ENCODE assay signal across 8 mouse cellular contexts in the genomic region with DNA sequence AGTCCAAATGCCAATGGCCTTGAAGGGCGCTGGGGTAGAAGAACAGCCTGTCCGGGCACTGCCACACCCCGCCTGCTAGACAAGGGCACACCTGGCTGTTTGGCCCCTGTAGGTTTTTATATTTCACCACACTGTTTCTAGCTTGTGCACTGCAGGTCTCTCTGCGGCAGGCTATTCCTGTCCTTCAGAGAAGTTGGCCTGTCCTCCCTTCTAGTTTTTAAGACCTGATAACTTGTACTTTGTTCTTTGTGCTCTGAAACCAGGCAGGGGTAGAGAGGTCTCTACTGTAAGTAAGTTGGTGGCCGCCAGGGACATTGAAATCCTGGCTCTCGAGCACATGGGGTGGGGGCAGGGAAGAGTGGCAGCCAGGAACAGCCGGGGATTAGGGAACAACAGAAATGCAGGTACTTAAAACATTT. TPM values are rescaled to one million over a fixed set of nuclear protein-coding genes. Genes with fewer than 3 reads are reported as not detected.
DNase-seq lines count a peak whose midpoint lies in the region; ATAC-seq and TF ChIP-seq lines count a peak whose summit lies in the region.

No protein-coding gene starts in this region.

- 16% methylated on average over 7 of the region's 7 CpGs for WGBS in forebrain, embryonic 13.5 days
- WGBS in stomach, postnatal 0 days: 33% methylated on average over 7 of the region's 7 CpGs

- ATAC-seq in forebrain, embryonic 13.5 days: peak; percentile 87
- peak; percentile 81 for ATAC-seq in stomach, postnatal 0 days (ENCODE audit: low FRiP score, low TSS enrichment)

- peak overlapping the region; percentile 21 to 53 for H3K4me3 ChIP-seq in ES-E14 (ENCODE audit: insufficient read depth in 1 of 2, low read depth in 1 of 2, low read length in 2 of 2, poor library complexity in 1 of 2, severe bottlenecking in 1 of 2)
- peak overlapping the region; percentile 32 for H3K4me3 ChIP-seq in forebrain, embryonic 13.5 days
- no peak overlapping the region for H3K4me3 ChIP-seq in stomach, postnatal 0 days (ENCODE audit: low read depth, low read length)

- DNase-seq in 416B (ENCODE audit: low read depth) (peak; percentile 92), ES-E14 (ENCODE audit: low read depth, low spot score) (no peak)
- DNase-seq in kidney, adult 18-20 months: peak; percentile 44
- peak; percentile 49 for DNase-seq in lung, postnatal 14 days
- DNase-seq in stomach, postnatal 0 days (ENCODE audit: low spot score): peak; percentile 69
- no peak for DNase-seq in right cerebral cortex, adult 18-20 months
- DNase-seq in frontal cortex, postnatal 10 days (ENCODE audit: low spot score in 2 of 2): no peak

- in situ Hi-C loops in ES-E14 (cut with MboI; ENCODE audit: low sequenced_read_pairs in 2 of 2, unreplicated experiment in 2 of 2): no loop called here

- peak overlapping the region; percentile 61 for H3K4me2 ChIP-seq in forebrain, embryonic 13.5 days
- H3K4me2 ChIP-seq in stomach, postnatal 0 days (replicated peaks; ENCODE audit: low read depth): peak overlapping the region; percentile 35; the same call in 1 of the 2 replicates

- peak overlapping the region; percentile 72 for H3K9ac ChIP-seq in ES-E14 (ENCODE audit: insufficient read depth, low read depth, low read length, poor library complexity, severe bottlenecking)
- peak overlapping the region; percentile 58 for H3K9ac ChIP-seq in forebrain, embryonic 13.5 days
- no peak overlapping the region for H3K9ac ChIP-seq in stomach, postnatal 0 days (ENCODE audit: low read length)

- TF ChIP-seq EP300 in stomach, postnatal 0 days (optimal IDR thresholded peaks at IDR 0.05): no peak

- peak; percentile 42 for TF ChIP-seq CTCF in stomach, postnatal 0 days (IDR thresholded peaks at IDR 0.05; ENCODE audit: low read depth)

- H3K36me3 ChIP-seq in ES-E14 (ENCODE audit: control insufficient read depth, insufficient read depth, low read length, poor library complexity, severe bottlenecking): no peaks in the 10 kb centered on the region
- no peaks in the 10 kb centered on the region for H3K36me3 ChIP-seq in forebrain, embryonic 13.5 days (ENCODE audit: poor library complexity, severe bottlenecking)
- H3K36me3 ChIP-seq in stomach, postnatal 0 days (ENCODE audit: control insufficient read depth, insufficient read depth, low read length): no peaks in the 10 kb centered on the region

- peaks cover 17 to 33% of the 10 kb centered on the region in 2 experiments for H3K4me1 ChIP-seq in ES-E14 (ENCODE audit: control insufficient read depth in 2 of 2, insufficient read depth in 2 of 2, low read length in 2 of 2, poor library complexity in 1 of 2)
- peaks cover 20% of the 10 kb centered on the region for H3K4me1 ChIP-seq in forebrain, embryonic 13.5 days
- H3K4me1 ChIP-seq in stomach, postnatal 0 days (replicated peaks; ENCODE audit: control insufficient read depth, insufficient read depth): no peaks in the 10 kb centered on the region

- H3K27ac ChIP-seq in ES-E14 (ENCODE audit: insufficient read depth, low read depth, low read length, poor library complexity, severe bottlenecking): peak overlapping the region; percentile 93; the same call in 1 of the 2 replicates
- peak overlapping the region; percentile 86 for H3K27ac ChIP-seq in forebrain, embryonic 13.5 days
- peak overlapping the region; percentile 63 for H3K27ac ChIP-seq in stomach, postnatal 0 days (replicated peaks)

- H3K9me3 ChIP-seq in ES-E14 (ENCODE audit: control insufficient read depth, insufficient read depth, low read depth, low read length): no peaks in the 10 kb centered on the region
- no peaks in the 10 kb centered on the region for H3K9me3 ChIP-seq in forebrain, embryonic 13.5 days (replicated peaks)
- no peaks in the 10 kb centered on the region for H3K9me3 ChIP-seq in stomach, postnatal 0 days (ENCODE audit: control insufficient read depth, low read length)

- no peaks in the 10 kb centered on the region for H3K27me3 ChIP-seq in forebrain, embryonic 13.5 days
- no peaks in the 10 kb centered on the region for H3K27me3 ChIP-seq in stomach, postnatal 0 days (ENCODE audit: control insufficient read depth, insufficient read depth, low read length)

TF ChIP-seq in ES-E14, 5 proteins besides CTCF, POLR2A, EP300 and RAD21:
- no peak for TF ChIP-seq MAFK (IDR thresholded peaks at IDR 0.05; ENCODE audit: insufficient read depth, low read depth, low read length)
- TF ChIP-seq CHD2 (IDR thresholded peaks at IDR 0.05; ENCODE audit: low read depth, low read length): no peak
- TF ChIP-seq ZNF384 (IDR thresholded peaks at IDR 0.05; ENCODE audit: low read depth, low read length): no peak
- TF ChIP-seq ZC3H11A (IDR thresholded peaks at IDR 0.05; ENCODE audit: borderline replicate concordance, low read depth, low read length): no peak
- TF ChIP-seq HCFC1 (IDR thresholded peaks at IDR 0.05; ENCODE audit: borderline replicate concordance, insufficient read depth, low read length): no peak

RNA-seq across cellular contexts. Expression of gene Zfp217, which starts 44.8 kb away (rescaled TPM):
- 23.2 and 28.4 TPM in 2 replicates for total RNA-seq in ES-E14 (2012; rRNA removed)
- 2.5 and 2.6 TPM in 2 replicates for polyA plus RNA-seq in forebrain, embryonic 13.5 days (2015; fragmentation: Nextera tagmentation; extraction: Ambion mirVana)
- 1.5 and 1.7 TPM in 2 replicates for polyA plus RNA-seq in stomach, postnatal 0 days (2015; fragmentation: Nextera tagmentation; extraction: Ambion mirVana)

Comparison
In these comparisons a context has a peak if more than half of its experiments do, and no peak if none do; other contexts are left out.
1. DNase-seq: peak in 416B (single experiment), kidney, adult 18-20 months (single experiment), lung, postnatal 14 days (single experiment) and stomach, postnatal 0 days (single experiment); none in ES-E14 (single experiment), right cerebral cortex, adult 18-20 months (single experiment) and frontal cortex, postnatal 10 days (0 of 2).
2. Peak in every context shown above with its lines, with median percentiles within 50 percentile points of each other: H3K27ac ChIP-seq.